Comparison of ENCODE assay signal across 9 mouse cellular contexts in genomic region chr10:70594007-70594406, GRCm38 (mm10).
DNase-seq lines count a peak whose midpoint lies in the region; ATAC-seq and TF ChIP-seq lines count a peak whose summit lies in the region.
"Had no signal": no experiment of that assay in that cellular context is flagged by ENCODE, and none has a peak within 500 bp of the region (broad histone marks: within the 10 kb centered on the region; RNA-seq: fewer than 3 reads in every experiment).

No protein-coding gene starts in this region.

- no peaks in the 10 kb centered on the region for H3K9me3 ChIP-seq in embryonic facial prominence, embryonic 14.5 days (ENCODE audit: control insufficient read depth, low read length)
- H3K9me3 ChIP-seq in embryonic facial prominence, embryonic 10.5 days, result no peaks in the 10 kb centered on the region
- H3K9me3 ChIP-seq in midbrain, postnatal 0 days (ENCODE audit: low read length), result no peaks in the 10 kb centered on the region
- H3K9me3 ChIP-seq in midbrain, embryonic 11.5 days (ENCODE audit: control insufficient read depth, low read length), result no peaks in the 10 kb centered on the region
- no peaks in the 10 kb centered on the region for H3K9me3 ChIP-seq in hindbrain, embryonic 13.5 days
- H3K9me3 ChIP-seq: embryonic facial prominence, embryonic 15.5 days had no signal

- peaks cover 6% of the 10 kb centered on the region for H3K27me3 ChIP-seq in embryonic facial prominence, embryonic 14.5 days (replicated peaks; ENCODE audit: control insufficient read depth, insufficient read depth, low read length)
- H3K27me3 ChIP-seq in embryonic facial prominence, embryonic 10.5 days (replicated peaks; ENCODE audit: low read depth, poor library complexity, severe bottlenecking), result peaks cover 15% of the 10 kb centered on the region
- H3K27me3 ChIP-seq in midbrain, postnatal 0 days (ENCODE audit: insufficient read depth, low read length), result no peaks in the 10 kb centered on the region
- H3K27me3 ChIP-seq in midbrain, embryonic 11.5 days (ENCODE audit: control insufficient read depth, insufficient read depth, low read length), result no peaks in the 10 kb centered on the region; the same call in 1 of the 2 replicates
- H3K27me3 ChIP-seq in hindbrain, embryonic 13.5 days, result no peaks in the 10 kb centered on the region

- no peak overlapping the region for H3K27ac ChIP-seq in embryonic facial prominence, embryonic 14.5 days (replicated peaks; ENCODE audit: low read depth, low read length)
- no peak overlapping the region for H3K27ac ChIP-seq in embryonic facial prominence, embryonic 10.5 days (replicated peaks)
- H3K27ac ChIP-seq in midbrain, postnatal 0 days (ENCODE audit: low read depth, low read length), result no peak overlapping the region
- no peak overlapping the region for H3K27ac ChIP-seq in midbrain, embryonic 11.5 days (ENCODE audit: low read depth, low read length)
- no peak overlapping the region for H3K27ac ChIP-seq in hindbrain, embryonic 13.5 days
- H3K27ac ChIP-seq: embryonic facial prominence, embryonic 15.5 days had no signal

- no peak overlapping the region for H3K9ac ChIP-seq in embryonic facial prominence, embryonic 14.5 days (ENCODE audit: low read depth, low read length)
- no peak overlapping the region for H3K9ac ChIP-seq in midbrain, postnatal 0 days (replicated peaks; ENCODE audit: low read length, poor library complexity, severe bottlenecking)
- no peak overlapping the region for H3K9ac ChIP-seq in midbrain, embryonic 11.5 days (ENCODE audit: low read length)
- H3K9ac ChIP-seq in hindbrain, embryonic 13.5 days, result no peak overlapping the region
- H3K9ac ChIP-seq: embryonic facial prominence, embryonic 15.5 days had no signal

- peaks cover 4% of the 10 kb centered on the region; the same call in 1 of the 2 replicates for H3K4me1 ChIP-seq in embryonic facial prominence, embryonic 14.5 days (ENCODE audit: control insufficient read depth, insufficient read depth, low read length)
- peaks cover 7% of the 10 kb centered on the region for H3K4me1 ChIP-seq in embryonic facial prominence, embryonic 10.5 days
- peaks cover 5% of the 10 kb centered on the region; the same call in 1 of the 2 replicates for H3K4me1 ChIP-seq in midbrain, postnatal 0 days (ENCODE audit: insufficient read depth, low read length)
- H3K4me1 ChIP-seq in midbrain, embryonic 11.5 days (ENCODE audit: control insufficient read depth, insufficient read depth, low read length), result peaks cover 3% of the 10 kb centered on the region; the same call in 1 of the 2 replicates
- H3K4me1 ChIP-seq in hindbrain, embryonic 13.5 days (replicated peaks), result peaks cover 32% of the 10 kb centered on the region

- H3K36me3 ChIP-seq in embryonic facial prominence, embryonic 14.5 days (ENCODE audit: control insufficient read depth, insufficient read depth, low read length), result no peaks in the 10 kb centered on the region
- no peaks in the 10 kb centered on the region for H3K36me3 ChIP-seq in embryonic facial prominence, embryonic 10.5 days (replicated peaks)
- no peaks in the 10 kb centered on the region for H3K36me3 ChIP-seq in midbrain, postnatal 0 days (ENCODE audit: insufficient read depth, low read length)
- H3K36me3 ChIP-seq in midbrain, embryonic 11.5 days (ENCODE audit: control insufficient read depth, insufficient read depth, low read length), result no peaks in the 10 kb centered on the region
- no peaks in the 10 kb centered on the region for H3K36me3 ChIP-seq in hindbrain, embryonic 13.5 days
- H3K36me3 ChIP-seq: embryonic facial prominence, embryonic 15.5 days had no signal

- DNase-seq in embryonic facial prominence, embryonic 14.5 days (ENCODE audit: low spot score), result peak; percentile 2
- DNase-seq in embryonic facial prominence, embryonic 10.5 days (ENCODE audit: low spot score), result no peak
- peak; percentile 69 for DNase-seq in midbrain, postnatal 0 days (ENCODE audit: low spot score)
- no peak for DNase-seq in midbrain, embryonic 11.5 days (ENCODE audit: low spot score, missing footprints)
- DNase-seq in lung, postnatal 36 days, result peak; percentile 20
- DNase-seq in gastrocnemius, postnatal 36 days, result no peak

- H3K4me3 ChIP-seq in embryonic facial prominence, embryonic 14.5 days (ENCODE audit: low read depth, low read length), result no peak overlapping the region
- H3K4me3 ChIP-seq in embryonic facial prominence, embryonic 10.5 days, result no peak overlapping the region
- H3K4me3 ChIP-seq in midbrain, postnatal 0 days (ENCODE audit: low read depth, low read length), result no peak overlapping the region
- no peak overlapping the region for H3K4me3 ChIP-seq in midbrain, embryonic 11.5 days (ENCODE audit: low read depth, low read length)
- peak overlapping the region; percentile 0; the same call in 1 of the 2 replicates for H3K4me3 ChIP-seq in hindbrain, embryonic 13.5 days
- H3K4me3 ChIP-seq: embryonic facial prominence, embryonic 15.5 days had no signal

- intact Hi-C loops in gastrocnemius, postnatal 36 days (cut with DNase I), result loop anchor here (10.0 kb wide), 1 partner anchor 221 kb away; no protein-coding TSS in a partner anchor

- peak; percentile 64 for TF ChIP-seq CTCF in midbrain, postnatal 0 days (IDR thresholded peaks at IDR 0.05)

- no peak overlapping the region for H3K4me2 ChIP-seq in embryonic facial prominence, embryonic 14.5 days (ENCODE audit: low read depth, low read length)
- H3K4me2 ChIP-seq in midbrain, postnatal 0 days (ENCODE audit: low read depth, low read length, poor library complexity, severe bottlenecking), result no peak overlapping the region; the same call in 1 of the 2 replicates
- H3K4me2 ChIP-seq in midbrain, embryonic 11.5 days, result no peak overlapping the region
- peak overlapping the region; percentile 11 for H3K4me2 ChIP-seq in hindbrain, embryonic 13.5 days
- H3K4me2 ChIP-seq: embryonic facial prominence, embryonic 15.5 days had no signal

- no peak for ATAC-seq in embryonic facial prominence, embryonic 14.5 days (ENCODE audit: low read depth)
- ATAC-seq in midbrain, postnatal 0 days (ENCODE audit: low FRiP score), result no peak
- no peak for ATAC-seq in midbrain, embryonic 11.5 days (ENCODE audit: low FRiP score)
- ATAC-seq in hindbrain, embryonic 13.5 days (ENCODE audit: low FRiP score), result no peak
- ATAC-seq in inflammation-experienced regulatory T-cells, adult 6 months, result no peak

- 66% methylated on average over 1 of the region's 1 CpGs for WGBS in embryonic facial prominence, embryonic 14.5 days
- WGBS in embryonic facial prominence, embryonic 10.5 days, result 51% methylated on average over 1 of the region's 1 CpGs
- WGBS in midbrain, postnatal 0 days, result 36% methylated on average over 1 of the region's 1 CpGs
- WGBS in midbrain, embryonic 11.5 days, result 46% methylated on average over 1 of the region's 1 CpGs
- 55% methylated on average over 1 of the region's 1 CpGs for WGBS in hindbrain, embryonic 13.5 days

Comparison
In these comparisons a context has a peak if more than half of its experiments do, and no peak if none do; other contexts are left out.
1. DNase-seq: peak in embryonic facial prominence, embryonic 14.5 days (single experiment), midbrain, postnatal 0 days (single experiment) and lung, postnatal 36 days (single experiment); none in embryonic facial prominence, embryonic 10.5 days (single experiment), midbrain, embryonic 11.5 days (single experiment) and gastrocnemius, postnatal 36 days (0 of 2).